Mouse (Mus musculus): ENCODE data around the gene Iffo2. TPM values are rescaled to one million over a fixed set of nuclear protein-coding genes. Genes with fewer than 3 reads are reported as not detected.

Iffo2 gene
- polyA plus RNA-seq, 1 experiment from 2014 or later = 3.4 TPM

GRCm38 (mm10) chr4:139576251-139576880 is 46.0 kb downstream of the Iffo2 start:
- H3K4me2 ChIP-seq (replicated peaks; ENCODE audit: low read depth) = peak overlapping the region; percentile 94
- H3K27ac ChIP-seq (ENCODE audit: low read depth, low read length) = no peak overlapping the region

GRCm38 (mm10) chr4:139577006-139577405 is 46.7 kb downstream of the Iffo2 start:
- peak overlapping the region; percentile 94 for H3K4me2 ChIP-seq (replicated peaks; ENCODE audit: low read depth)
- TF ChIP-seq CTCF (IDR thresholded peaks at IDR 0.05; ENCODE audit: low read depth) = no peak
- no peak overlapping the region for H3K4me3 ChIP-seq (ENCODE audit: low read depth, low read length)
- H3K9me3 ChIP-seq (ENCODE audit: control insufficient read depth) = no peaks in the 10 kb centered on the region
- no peaks in the 10 kb centered on the region for H3K36me3 ChIP-seq (ENCODE audit: control insufficient read depth, insufficient read depth)
- no peak overlapping the region for H3K27ac ChIP-seq (ENCODE audit: low read depth, low read length)
- WGBS = 76% methylated on average over 7 of the region's 7 CpGs
- peaks cover 6% of the 10 kb centered on the region; the same call in 1 of the 2 replicates for H3K27me3 ChIP-seq (replicated peaks; ENCODE audit: control insufficient read depth, insufficient read depth, low read length)
- H3K9ac ChIP-seq (ENCODE audit: low read depth, low read length) = no peak overlapping the region
- H3K4me1 ChIP-seq (replicated peaks; ENCODE audit: control insufficient read depth, insufficient read depth, low read length) = peaks cover 16% of the 10 kb centered on the region
- no peak for ATAC-seq

More at GRCm38 (mm10) chr4:139576251-139576880, 46.0 kb downstream of the Iffo2 start:
- Histone ChIP-seq H3K4me1 (replicated peaks; ENCODE audit: control insufficient read depth, insufficient read depth, low read length) (peaks cover 12% of the 10 kb centered on the region), H3K9ac (ENCODE audit: low read depth, low read length) (peak overlapping the region; percentile 84; the same call in 1 of the 2 replicates), H3K36me3 (ENCODE audit: control insufficient read depth, insufficient read depth) (no peaks in the 10 kb centered on the region), H3K9me3 (ENCODE audit: control insufficient read depth) (no peaks in the 10 kb centered on the region), H3K27me3 (replicated peaks; ENCODE audit: control insufficient read depth, insufficient read depth, low read length) (peaks cover 6% of the 10 kb centered on the region; the same call in 1 of the 2 replicates), H3K4me3 (ENCODE audit: low read depth, low read length) (peak overlapping the region; percentile 83)
- no peak for ATAC-seq
- TF ChIP-seq CTCF (IDR thresholded peaks at IDR 0.05; ENCODE audit: low read depth) = no peak
- 63% methylated on average over 14 of the region's 14 CpGs for WGBS

DNA sequence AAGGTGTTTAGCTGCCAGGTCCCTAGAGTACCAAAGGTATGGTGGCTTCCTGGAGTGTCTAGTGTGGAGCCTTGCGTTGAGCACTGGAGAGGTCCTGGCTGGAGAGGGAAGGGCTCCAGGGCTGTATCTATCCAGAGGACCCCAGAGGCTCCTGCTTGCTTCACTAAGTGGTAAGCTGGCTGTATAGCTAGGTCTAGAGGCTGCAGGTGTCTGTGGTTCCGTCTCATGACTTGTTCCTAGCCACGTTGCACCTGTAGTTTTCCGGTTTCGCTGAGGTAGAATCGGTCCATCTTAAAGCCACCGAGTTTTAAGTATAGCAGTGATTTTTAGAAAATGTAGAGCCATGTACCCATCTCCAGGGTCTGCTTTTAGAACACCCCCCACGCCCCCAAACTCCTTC is 48.0 kb downstream of the Iffo2 start:
- no peak overlapping the region for H3K27ac ChIP-seq (ENCODE audit: low read depth, low read length)
- no peak for TF ChIP-seq CTCF (IDR thresholded peaks at IDR 0.05; ENCODE audit: low read depth)

DNA sequence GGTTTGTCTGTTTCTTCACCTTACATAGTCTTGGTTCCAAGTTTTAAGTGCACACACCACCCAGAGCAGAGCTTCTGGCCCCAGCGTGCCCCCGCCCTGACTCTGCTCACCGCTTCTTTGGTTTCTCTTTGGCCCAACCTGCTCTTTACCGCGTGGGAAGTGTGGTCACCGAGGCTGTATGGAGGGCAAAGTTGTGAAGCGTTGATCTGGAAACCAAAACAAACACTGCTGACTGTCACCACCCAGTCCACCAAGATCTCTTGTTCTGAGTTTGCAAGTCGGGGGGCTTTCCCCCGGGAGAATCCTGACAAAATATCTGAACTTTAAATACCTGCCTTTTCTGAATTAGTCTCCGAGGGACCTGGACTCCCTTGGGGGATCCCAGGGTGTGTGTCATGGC is 48.7 kb downstream of the Iffo2 start:
- H3K4me3 ChIP-seq (ENCODE audit: low read depth, low read length) = no peak overlapping the region
- H3K9me3 ChIP-seq (ENCODE audit: control insufficient read depth) = no peaks in the 10 kb centered on the region
- no peak overlapping the region for H3K9ac ChIP-seq (ENCODE audit: low read depth, low read length)
- no peak for ATAC-seq
- no peaks in the 10 kb centered on the region for H3K36me3 ChIP-seq (ENCODE audit: control insufficient read depth, insufficient read depth)
- TF ChIP-seq CTCF (IDR thresholded peaks at IDR 0.05; ENCODE audit: low read depth) = no peak
- no peak overlapping the region for H3K27ac ChIP-seq (ENCODE audit: low read depth, low read length)
- WGBS = 43% methylated on average over 10 of the region's 10 CpGs
- H3K27me3 ChIP-seq (replicated peaks; ENCODE audit: control insufficient read depth, insufficient read depth, low read length) = no peaks in the 10 kb centered on the region; the same call in 1 of the 2 replicates
- peaks cover 17% of the 10 kb centered on the region for H3K4me1 ChIP-seq (replicated peaks; ENCODE audit: control insufficient read depth, insufficient read depth, low read length)
- peak overlapping the region; percentile 21 for H3K4me2 ChIP-seq (replicated peaks; ENCODE audit: low read depth)

More for the DNA sequence above, 48.0 kb downstream of the Iffo2 start:
- Histone ChIP-seq H3K4me3 (ENCODE audit: low read depth, low read length) (no peak overlapping the region), H3K36me3 (ENCODE audit: control insufficient read depth, insufficient read depth) (no peaks in the 10 kb centered on the region), H3K4me1 (replicated peaks; ENCODE audit: control insufficient read depth, insufficient read depth, low read length) (peaks cover 17% of the 10 kb centered on the region), H3K9ac (ENCODE audit: low read depth, low read length) (no peak overlapping the region), H3K9me3 (ENCODE audit: control insufficient read depth) (no peaks in the 10 kb centered on the region), H3K4me2 (replicated peaks; ENCODE audit: low read depth) (no peak overlapping the region), H3K27me3 (replicated peaks; ENCODE audit: control insufficient read depth, insufficient read depth, low read length) (peaks cover 4% of the 10 kb centered on the region; the same call in 1 of the 2 replicates)
- WGBS = 92% methylated on average over 8 of the region's 8 CpGs
- no peak for ATAC-seq

DNA sequence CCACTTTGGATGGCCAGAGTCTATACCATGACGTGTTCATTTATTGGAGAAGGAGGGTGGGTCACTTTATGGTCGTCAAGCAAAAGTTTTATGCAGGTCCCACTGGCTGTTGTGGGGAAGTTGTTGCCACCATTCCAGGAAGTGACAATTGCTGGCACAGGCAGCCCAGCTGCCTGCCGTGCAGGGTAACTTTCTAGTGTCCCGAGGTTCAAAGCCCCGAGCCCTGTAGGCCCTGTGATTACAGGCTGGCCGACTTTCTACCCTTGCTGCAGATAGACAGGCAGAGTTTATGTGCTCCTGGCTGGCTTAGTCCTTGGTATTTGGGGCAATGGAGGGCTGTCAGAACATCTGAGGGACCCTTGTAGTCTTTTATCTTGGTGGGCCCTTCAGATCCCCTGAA is 49.1 kb downstream of the Iffo2 start:
- H3K4me2 ChIP-seq (replicated peaks; ENCODE audit: low read depth) = 0 out of 2 replicates have a peak overlapping the region, but pooled peaks have one; percentile 3

GRCm38 (mm10) chr4:139580663-139581336 is 50.5 kb downstream of the Iffo2 start:
- WGBS = 22% methylated on average over 15 of the region's 15 CpGs
- Histone ChIP-seq H3K4me1 (replicated peaks; ENCODE audit: control insufficient read depth, insufficient read depth, low read length) (peaks cover 19% of the 10 kb centered on the region), H3K4me3 (ENCODE audit: low read depth, low read length) (peak overlapping the region; percentile 12; the same call in 1 of the 2 replicates), H3K27me3 (replicated peaks; ENCODE audit: control insufficient read depth, insufficient read depth, low read length) (no peaks in the 10 kb centered on the region; the same call in 1 of the 2 replicates), H3K9ac (ENCODE audit: low read depth, low read length) (0 out of 2 replicates have a peak overlapping the region, but pooled peaks have one; percentile 41), H3K36me3 (ENCODE audit: control insufficient read depth, insufficient read depth) (no peaks in the 10 kb centered on the region), H3K9me3 (ENCODE audit: control insufficient read depth) (no peaks in the 10 kb centered on the region), H3K27ac (ENCODE audit: low read depth, low read length) (peak overlapping the region; percentile 74), H3K4me2 (replicated peaks; ENCODE audit: low read depth) (peak overlapping the region; percentile 51)
- ATAC-seq = 0 out of 2 replicates have a peak, but pooled peaks have one; percentile 18
- no peak for TF ChIP-seq CTCF (IDR thresholded peaks at IDR 0.05; ENCODE audit: low read depth)

More for the DNA sequence above, 49.1 kb downstream of the Iffo2 start:
- WGBS = 31% methylated on average over 6 of the region's 6 CpGs
- ATAC-seq = no peak
- TF ChIP-seq CTCF (IDR thresholded peaks at IDR 0.05; ENCODE audit: low read depth) = no peak
- Histone ChIP-seq H3K27ac (ENCODE audit: low read depth, low read length) (no peak overlapping the region), H3K27me3 (replicated peaks; ENCODE audit: control insufficient read depth, insufficient read depth, low read length) (no peaks in the 10 kb centered on the region; the same call in 1 of the 2 replicates), H3K9ac (ENCODE audit: low read depth, low read length) (no peak overlapping the region), H3K36me3 (ENCODE audit: control insufficient read depth, insufficient read depth) (no peaks in the 10 kb centered on the region), H3K9me3 (ENCODE audit: control insufficient read depth) (no peaks in the 10 kb centered on the region), H3K4me3 (ENCODE audit: low read depth, low read length) (no peak overlapping the region), H3K4me1 (replicated peaks; ENCODE audit: control insufficient read depth, insufficient read depth, low read length) (peaks cover 17% of the 10 kb centered on the region)
